Mouse (Mus musculus) hindbrain, embryonic 12.5 days (tissue): ENCODE measurements around the gene Pdzk1. TPM values are rescaled to one million over a fixed set of nuclear protein-coding genes. Genes with fewer than 3 reads are reported as not detected.

ENCODE experiments used
- ATAC-seq: fragments of 200-750 bp; cut with Nextera tagmentation; 2 replicates; pipeline ENCODE4 v1.8.0; 2017; ENCODE audit warnings: moderate TSS enrichment; ENCODE audit not compliant: low FRiP score
- H3K27ac ChIP-seq: fragments of 300-500 bp; sonication (generic); 2 replicates; pipeline ENCODE4 v1.5.1; 2016; ENCODE audit warnings: mild to moderate bottlenecking
- H3K27me3 ChIP-seq: fragments of 300-500 bp; sonication (generic); 2 replicates; pipeline ENCODE4 v1.6.1; 2016; ENCODE audit warnings: mild to moderate bottlenecking
- H3K36me3 ChIP-seq: fragments of 300-500 bp; sonication (generic); 2 replicates; pipeline ENCODE4 v1.6.1; 2016; ENCODE audit warnings: mild to moderate bottlenecking
- H3K4me1 ChIP-seq: fragments of 300-500 bp; sonication (generic); 2 replicates; pipeline ENCODE4 v1.6.1; 2016
- H3K4me2 ChIP-seq: fragments of 300-500 bp; sonication (generic); replicated peaks from 2 replicates; pipeline ENCODE4 v1.6.1; 2016; ENCODE audit warnings: mild to moderate bottlenecking
- H3K4me3 ChIP-seq: fragments of 300-500 bp; sonication (generic); 2 replicates; pipeline ENCODE4 v1.5.1; 2016; ENCODE audit warnings: mild to moderate bottlenecking
- H3K9ac ChIP-seq: fragments of 300-500 bp; sonication (generic); 2 replicates; pipeline ENCODE4 v1.6.1; 2016; ENCODE audit warnings: mild to moderate bottlenecking, moderate library complexity
- H3K9me3 ChIP-seq: fragments of 300-500 bp; sonication (generic); replicated peaks from 2 replicates; pipeline ENCODE4 v1.6.1; 2016; ENCODE audit warnings: mild to moderate bottlenecking
- WGBS: fragments of 180-500 bp; shearing (Covaris S2); methylation state at CpG from one replicate; pipeline ENCODE4 v1.1.7; 2016; 5-methylcytosine and 5-hydroxymethylcytosine counted together
- polyA plus RNA-seq: library from polyadenylated mRNA; unstranded; fragments of >200 nt; fragmentation: Nextera tagmentation; extraction: Ambion mirVana; gene quantifications from 2 replicates; pipeline ENCODE4 v1.2.1, GENCODE M21; 2016

Gene Pdzk1
- polyA plus RNA-seq, 1 experiment from 2014 or later = 0.09 TPM

DNA sequence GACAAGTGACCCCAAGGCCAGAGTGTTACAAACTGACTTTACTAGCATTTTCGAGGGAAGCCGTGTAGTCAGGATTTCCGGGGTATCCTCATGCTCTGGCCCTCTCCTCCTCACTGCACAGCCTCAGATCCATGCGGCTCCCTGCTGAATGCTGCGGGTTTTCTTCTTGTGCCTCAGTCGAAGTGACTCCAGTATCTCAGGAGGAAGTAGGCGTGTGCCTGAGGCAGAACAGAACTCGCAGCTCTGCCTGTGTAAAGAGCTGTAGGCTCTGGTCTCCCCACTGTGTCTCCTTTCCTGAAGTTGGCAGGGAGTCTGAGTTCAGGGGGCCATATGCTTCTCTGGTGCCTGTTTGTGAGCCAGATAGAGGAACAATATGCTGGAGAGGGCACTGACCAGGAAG, 42.0 kb downstream of the Pdzk1 start:
- WGBS = 90% methylated on average over 8 of the region's 8 CpGs

GRCm38 (mm10) chr3:96872501-96872900, 43.4 kb downstream of the Pdzk1 start:
- Histone ChIP-seq H3K4me3 (no peak overlapping the region), H3K4me1 (no peaks in the 10 kb centered on the region), H3K9me3 (no peaks in the 10 kb centered on the region), H3K9ac (no peak overlapping the region), H3K27me3 (no peaks in the 10 kb centered on the region), H3K36me3 (peaks cover 78% of the 10 kb centered on the region), H3K4me2 (no peak overlapping the region), H3K27ac (no peak overlapping the region)
- ATAC-seq = no peak
- WGBS = 96% methylated on average over 8 of the region's 8 CpGs

More for the DNA sequence above, 42.0 kb downstream of the Pdzk1 start:
- Histone ChIP-seq H3K27ac (no peak overlapping the region), H3K27me3 (no peaks in the 10 kb centered on the region), H3K4me3 (no peak overlapping the region), H3K4me2 (no peak overlapping the region), H3K4me1 (no peaks in the 10 kb centered on the region), H3K9ac (no peak overlapping the region), H3K9me3 (no peaks in the 10 kb centered on the region), H3K36me3 (peaks cover 75% of the 10 kb centered on the region)
- ATAC-seq = no peak

DNA sequence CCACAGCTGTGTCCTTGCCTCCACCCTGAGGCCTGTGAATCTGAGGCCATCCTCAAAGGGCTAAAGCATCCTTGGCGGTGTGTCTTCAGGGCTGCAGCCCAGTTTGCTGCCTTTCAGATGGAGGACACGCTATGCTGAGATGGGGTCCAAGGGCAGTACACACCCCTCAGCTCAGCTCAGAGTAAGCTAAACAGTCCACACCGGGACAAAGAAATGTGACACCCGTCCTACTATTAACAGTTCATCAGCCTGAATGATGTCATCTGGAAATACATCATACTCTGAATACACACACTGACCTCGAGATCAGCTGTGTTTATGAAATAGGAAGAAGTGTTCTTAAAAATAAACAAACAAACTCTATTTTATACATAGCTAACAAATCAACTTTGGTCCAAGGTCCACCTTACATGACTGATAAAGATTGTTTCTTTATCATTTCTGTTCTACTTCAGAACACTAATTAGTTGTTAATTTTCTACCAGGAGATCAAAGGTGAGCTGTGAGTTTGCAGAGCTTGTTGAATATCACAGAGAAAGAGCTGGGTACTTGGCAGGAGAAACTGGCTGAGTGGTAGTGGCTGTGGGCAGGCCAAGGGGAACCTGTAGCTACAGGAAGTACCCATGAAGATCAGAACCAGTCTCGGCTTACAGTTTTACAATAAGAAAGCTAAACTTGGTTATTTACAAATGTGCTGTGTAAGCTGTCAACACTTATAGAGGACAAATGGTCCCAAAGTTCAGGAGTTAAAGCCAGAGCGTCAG, 45.9 kb downstream of the Pdzk1 start:
- 90% methylated on average over 7 of the region's 7 CpGs for WGBS
- H3K27ac ChIP-seq = no peak overlapping the region
- no peak for ATAC-seq
- H3K9me3 ChIP-seq = no peaks in the 10 kb centered on the region
- peaks cover 74% of the 10 kb centered on the region for H3K36me3 ChIP-seq
- H3K4me3 ChIP-seq = no peak overlapping the region
- H3K9ac ChIP-seq = no peak overlapping the region
- H3K4me1 ChIP-seq = no peaks in the 10 kb centered on the region
- no peaks in the 10 kb centered on the region for H3K27me3 ChIP-seq
- no peak overlapping the region for H3K4me2 ChIP-seq

DNA sequence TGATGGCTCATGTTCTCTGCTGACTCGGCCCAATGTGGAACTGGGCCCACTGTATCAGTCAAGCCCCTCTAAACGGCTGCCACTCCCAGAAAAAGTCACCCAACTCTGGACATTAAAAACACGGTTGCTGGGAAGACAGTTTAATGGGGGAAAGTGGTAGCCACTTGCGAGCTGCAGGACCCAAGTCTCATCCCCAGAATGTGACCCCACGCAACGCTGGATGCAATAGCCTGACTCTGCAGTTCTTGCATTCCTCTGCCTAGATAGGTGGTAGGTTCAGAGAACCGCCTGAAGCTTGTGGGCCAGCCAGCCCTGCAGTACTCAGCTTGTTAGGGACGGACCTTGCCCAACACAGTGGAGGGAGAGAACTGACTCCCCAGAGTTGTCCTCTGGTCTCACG, 50.5 kb downstream of the Pdzk1 start:
- H3K27ac ChIP-seq = no peak overlapping the region
- H3K36me3 ChIP-seq = peaks cover 64% of the 10 kb centered on the region
- no peaks in the 10 kb centered on the region for H3K9me3 ChIP-seq
- H3K4me1 ChIP-seq = no peaks in the 10 kb centered on the region
- no peak overlapping the region for H3K4me3 ChIP-seq
- no peak for ATAC-seq
- 88% methylated on average over 9 of the region's 9 CpGs for WGBS
- H3K4me2 ChIP-seq = no peak overlapping the region
- no peaks in the 10 kb centered on the region for H3K27me3 ChIP-seq
- H3K9ac ChIP-seq = no peak overlapping the region

- Histone ChIP-seq H3K4me2 (no peak overlapping the region), H3K4me3 (no peak overlapping the region), H3K36me3 (peaks cover 60% of the 10 kb centered on the region), H3K9ac (no peak overlapping the region), H3K9me3 (no peaks in the 10 kb centered on the region), H3K27ac (no peak overlapping the region), H3K4me1 (no peaks in the 10 kb centered on the region), H3K27me3 (no peaks in the 10 kb centered on the region)
- WGBS = 91% methylated on average over 4 of the region's 4 CpGs
- ATAC-seq = no peak
Observed at GRCm38 (mm10) chr3:96880385-96880784, 51.3 kb downstream of the Pdzk1 start.

DNA sequence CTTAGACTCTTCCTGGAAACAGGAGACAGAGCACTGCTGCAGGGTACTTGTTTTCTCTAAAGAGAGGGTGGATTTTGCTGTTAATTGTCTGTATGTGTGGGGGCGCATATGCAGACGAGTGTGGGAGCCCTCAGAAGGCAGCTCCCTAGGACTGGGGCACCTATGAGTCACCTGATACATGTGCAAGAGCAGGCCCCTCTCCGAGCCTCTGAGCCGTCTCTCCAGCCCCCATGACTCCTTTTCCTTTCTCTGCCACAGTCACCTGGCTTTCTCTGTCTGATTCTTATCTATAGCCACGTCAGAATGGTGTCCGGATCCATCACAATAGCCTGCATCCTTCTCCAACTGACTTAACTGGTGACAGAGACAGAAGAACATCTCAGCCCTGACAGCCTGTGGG, 52.5 kb downstream of the Pdzk1 start:
- Histone ChIP-seq H3K36me3 (peaks cover 66% of the 10 kb centered on the region), H3K4me2 (no peak overlapping the region), H3K9ac (no peak overlapping the region), H3K27ac (no peak overlapping the region), H3K27me3 (no peaks in the 10 kb centered on the region), H3K4me3 (no peak overlapping the region), H3K9me3 (no peaks in the 10 kb centered on the region), H3K4me1 (no peaks in the 10 kb centered on the region)
- no peak for ATAC-seq
- 84% methylated on average over 6 of the region's 6 CpGs for WGBS

- Histone ChIP-seq H3K9me3 (no peaks in the 10 kb centered on the region), H3K4me1 (no peaks in the 10 kb centered on the region), H3K27ac (no peak overlapping the region), H3K4me3 (no peak overlapping the region), H3K9ac (no peak overlapping the region), H3K27me3 (no peaks in the 10 kb centered on the region), H3K36me3 (peaks cover 71% of the 10 kb centered on the region), H3K4me2 (no peak overlapping the region)
- no peak for ATAC-seq
- 94% methylated on average over 14 of the region's 14 CpGs for WGBS
Observed at GRCm38 (mm10) chr3:96882061-96882849, 53.2 kb downstream of the Pdzk1 start.

DNA sequence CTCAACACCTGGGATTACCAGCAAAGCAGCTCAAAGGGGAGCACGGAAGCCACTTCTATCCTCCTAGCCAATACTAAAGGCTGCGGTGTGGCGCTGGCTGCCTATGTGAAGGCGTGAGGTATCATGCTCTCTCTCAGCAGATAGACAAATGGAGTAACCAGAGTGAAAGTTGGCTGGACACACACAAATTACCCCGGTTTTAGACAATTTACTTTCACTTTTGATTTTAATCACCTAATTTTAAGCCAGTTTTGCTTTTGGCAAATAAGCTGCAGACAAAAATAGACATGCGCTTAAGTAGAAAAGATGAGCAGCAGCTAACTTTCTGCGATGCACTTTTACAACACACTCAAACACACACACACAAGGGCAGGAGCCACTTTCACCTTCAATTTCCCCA, 54.6 kb downstream of the Pdzk1 start:
- WGBS = 97% methylated on average over 7 of the region's 7 CpGs
- Histone ChIP-seq H3K4me1 (no peaks in the 10 kb centered on the region), H3K27me3 (no peaks in the 10 kb centered on the region), H3K4me2 (no peak overlapping the region), H3K9me3 (no peaks in the 10 kb centered on the region), H3K36me3 (peaks cover 67% of the 10 kb centered on the region), H3K9ac (no peak overlapping the region), H3K27ac (no peak overlapping the region), H3K4me3 (no peak overlapping the region)
- ATAC-seq = no peak

DNA sequence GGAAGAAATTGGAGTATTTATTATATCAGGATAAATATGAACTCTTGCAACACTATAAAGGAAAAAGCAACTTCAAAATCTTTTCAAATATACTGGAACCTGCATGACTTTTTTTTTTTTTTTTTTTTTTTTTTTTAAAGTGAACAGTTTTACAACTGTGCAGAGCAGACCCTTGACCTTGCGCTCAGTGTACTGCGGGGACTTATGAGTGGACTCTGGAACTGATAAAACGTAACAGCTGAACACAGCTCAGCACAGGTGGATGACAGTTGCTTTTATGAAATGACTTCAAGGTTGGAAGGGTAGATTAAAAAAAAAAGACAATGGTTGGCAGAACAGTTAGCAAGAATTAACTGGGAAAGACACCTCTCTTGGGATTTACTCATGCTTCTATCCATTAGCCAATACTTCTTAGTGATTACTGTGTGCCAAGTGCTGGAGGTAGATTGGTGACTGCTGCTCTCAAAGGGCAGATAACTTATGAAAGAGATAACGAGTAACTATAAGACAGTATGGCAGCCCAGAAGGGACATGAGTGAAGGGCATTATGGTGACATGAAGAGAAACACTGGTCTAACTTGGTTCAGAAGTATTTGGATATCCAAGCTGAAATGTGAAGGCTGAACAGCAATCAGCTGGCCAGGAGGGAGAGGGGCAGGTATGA, 73.4 kb downstream of the Pdzk1 start:
- Histone ChIP-seq H3K4me3 (no peak overlapping the region), H3K4me2 (no peak overlapping the region), H3K9me3 (no peaks in the 10 kb centered on the region), H3K4me1 (peaks cover 6% of the 10 kb centered on the region), H3K27ac (no peak overlapping the region), H3K27me3 (peaks cover 11% of the 10 kb centered on the region; the same call in 1 of the 2 replicates), H3K36me3 (peaks cover 9% of the 10 kb centered on the region), H3K9ac (no peak overlapping the region)
- 94% methylated on average over 4 of the region's 4 CpGs for WGBS
- ATAC-seq = no peak

DNA sequence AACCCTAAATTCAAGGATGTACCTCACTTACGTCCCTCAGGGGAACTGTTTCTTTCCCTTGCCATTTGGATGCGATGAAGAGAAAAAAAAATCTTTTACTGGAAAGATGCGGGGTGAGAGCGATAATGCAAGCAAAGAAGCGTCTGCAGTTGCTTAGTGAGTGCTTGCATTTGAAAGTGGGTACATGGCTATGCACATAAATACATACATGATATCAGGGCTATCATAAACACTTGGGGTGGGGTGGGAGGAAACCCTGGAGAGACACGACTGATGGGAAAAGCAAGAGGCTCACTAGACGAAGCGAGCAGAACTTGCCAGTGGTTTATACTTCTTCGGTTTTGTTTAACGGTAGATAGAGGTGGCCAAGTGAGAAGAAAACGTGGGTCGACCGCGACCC, 75.3 kb downstream of the Pdzk1 start, which contains the start of gene Gja5:
TSS of gene Gja5 (plus strand) at position 301 of the 400 bp plus-strand sequence.
- H3K4me1 ChIP-seq = peaks cover 6% of the 10 kb centered on the region
- no peaks in the 10 kb centered on the region for H3K36me3 ChIP-seq
- peak within 1 kb of the TSS; percentile 97 for H3K4me3 ChIP-seq
- WGBS = 17% methylated on average over 14 of the region's 14 CpGs
- H3K27ac ChIP-seq = peak within 1 kb of the TSS; percentile 17; the same call in 1 of the 2 replicates
- H3K9me3 ChIP-seq = no peaks in the 10 kb centered on the region
- peaks cover 11% of the 10 kb centered on the region; the same call in 1 of the 2 replicates for H3K27me3 ChIP-seq
- ATAC-seq = peak; percentile 7; the same call in 1 of the 2 replicates
- peak within 1 kb of the TSS; percentile 85 for H3K4me2 ChIP-seq
- peak within 1 kb of the TSS; percentile 91 for H3K9ac ChIP-seq

GRCm38 (mm10) chr3:96904851-96905541, 75.9 kb downstream of the Pdzk1 start, which contains the start of gene Gpr89:
TSS of gene Gpr89 (minus strand) at chr3:96905346.
- under 1% methylated on average over 40 of the region's 40 CpGs for WGBS
- peak within 1 kb of the TSS; percentile 17; the same call in 1 of the 2 replicates for H3K27ac ChIP-seq

More at GRCm38 (mm10) chr3:96904851-96905541, 75.9 kb downstream of the Pdzk1 start, which contains the start of gene Gpr89:
- H3K36me3 ChIP-seq = no peaks in the 10 kb centered on the region
- peaks cover 6% of the 10 kb centered on the region for H3K4me1 ChIP-seq
- ATAC-seq = peak; percentile 97
- peak within 1 kb of the TSS; percentile 97 for H3K4me3 ChIP-seq
- H3K4me2 ChIP-seq = peak within 1 kb of the TSS; percentile 85
- peaks cover 11% of the 10 kb centered on the region; the same call in 1 of the 2 replicates for H3K27me3 ChIP-seq
- peak within 1 kb of the TSS; percentile 91 for H3K9ac ChIP-seq
- no peaks in the 10 kb centered on the region for H3K9me3 ChIP-seq
